Mouse (Mus musculus) liver, embryonic 14.5 days (tissue): ENCODE data around the gene Olfr718-ps1. TPM values are rescaled to one million over a fixed set of nuclear protein-coding genes. Genes with fewer than 3 reads are reported as not detected.

Experiments
- ATAC-seq: fragments of 200-750 bp; cut with Nextera tagmentation; 2 replicates; pipeline ENCODE4 v1.8.0; 2017; ENCODE audit warnings: moderate number of reproducible peaks, mild to moderate bottlenecking, moderate library complexity; ENCODE audit not compliant: insufficient read depth
- DNase-seq, 3 experiments: peaks; one replicate each; pipeline ENCODE4 v3.0.0-alpha.2; 2012 to 2013; ENCODE audit warnings: low read depth in 3 of 3, low spot score in 3 of 3
- H3K27ac ChIP-seq: fragments of 300-500 bp; sonication (generic); 2 replicates; pipeline ENCODE4 v1.5.1; 2014; ENCODE audit warnings: moderate library complexity, mild to moderate bottlenecking, control low read depth, inconsistent platforms
- H3K27me3 ChIP-seq: fragments of 300-500 bp; sonication (generic); 2 replicates; pipeline ENCODE4 v1.6.1; 2014; ENCODE audit warnings: mild to moderate bottlenecking, low read length, moderate library complexity; ENCODE audit not compliant: control insufficient read depth, insufficient read depth
- H3K36me3 ChIP-seq: fragments of 300-500 bp; sonication (generic); replicated peaks from 2 replicates; pipeline ENCODE4 v1.6.1; 2014; ENCODE audit warnings: low read depth; ENCODE audit not compliant: control insufficient read depth, insufficient read depth
- H3K4me1 ChIP-seq, 2 experiments: fragments of 200-500 bp in 1 of 2; fragments of 300-500 bp in 1 of 2; sonication (generic) in 1 of 2; replicated peaks; 2 replicates each; pipeline ENCODE4 v1.6.1; 2012 to 2014; ENCODE audit warnings: antibody characterized with exemption in 1 of 2, inconsistent platforms in 1 of 2, low read length in 1 of 2; ENCODE audit not compliant: control insufficient read depth in 2 of 2, insufficient read depth in 2 of 2
- H3K4me2 ChIP-seq: fragments of 300-500 bp; sonication (generic); 2 replicates; pipeline ENCODE4 v1.6.1; 2014; ENCODE audit warnings: low read depth, mild to moderate bottlenecking, control low read depth, moderate library complexity
- H3K4me3 ChIP-seq, 2 experiments: fragments of 200-500 bp in 1 of 2; fragments of 300-500 bp in 1 of 2; sonication (generic) in 1 of 2; 2 replicates each; pipeline ENCODE4 v1.5.1; 2012 to 2014; ENCODE audit warnings: low read depth in 2 of 2, low read length in 2 of 2, mild to moderate bottlenecking in 2 of 2, control low read depth in 1 of 2, inconsistent platforms in 1 of 2, moderate library complexity in 1 of 2; ENCODE audit not compliant: insufficient read depth in 1 of 2
- H3K9ac ChIP-seq: fragments of 300-500 bp; sonication (generic); replicated peaks from 2 replicates; pipeline ENCODE4 v1.6.1; 2014; ENCODE audit warnings: mild to moderate bottlenecking, control low read depth, moderate library complexity
- H3K9me3 ChIP-seq: fragments of 300-500 bp; sonication (generic); 2 replicates; pipeline ENCODE4 v1.6.1; 2016; ENCODE audit warnings: low read length, mixed read lengths; ENCODE audit not compliant: control insufficient read depth
- CTCF ChIP-seq: IDR thresholded peaks from 2 replicates; pipeline ENCODE4 v1.5.1; 2016; ENCODE audit warnings: antibody characterized with exemption, low read depth, control low read depth
- EP300 ChIP-seq: IDR thresholded peaks from 2 replicates; pipeline ENCODE4 v1.6.1; 2016; ENCODE audit warnings: antibody characterized with exemption, low read depth
- WGBS: fragments of 180-500 bp; shearing (Covaris S2); extraction: QIAGEN DNeasy Blood & Tissue Kit; methylation state at CpG from one replicate; pipeline ENCODE4 v1.1.7; 2014; ENCODE audit not compliant: insufficient replicate concordance; 5-methylcytosine and 5-hydroxymethylcytosine counted together
- microRNA-seq: library from miRNA; unstranded; fragments of <30 nt; microRNA quantifications from one replicate; pipeline ENCODE4, GENCODE M21; 2016
- polyA plus RNA-seq, 2 experiments: library from polyadenylated mRNA; depleted of rRNA in 1 of 2; stranded (reverse) in 1 of 2; unstranded in 1 of 2; fragments of >200 nt; fragmentation: Nextera tagmentation in 1 of 2; extraction: Ambion mirVana in 1 of 2; gene quantifications; 2 replicates each; pipeline versions ENCODE4 v1.2.1 to v1.2.3; 2012 to 2014

Gene Olfr718-ps1
- polyA plus RNA-seq, 2 experiments, result not detected

DNA sequence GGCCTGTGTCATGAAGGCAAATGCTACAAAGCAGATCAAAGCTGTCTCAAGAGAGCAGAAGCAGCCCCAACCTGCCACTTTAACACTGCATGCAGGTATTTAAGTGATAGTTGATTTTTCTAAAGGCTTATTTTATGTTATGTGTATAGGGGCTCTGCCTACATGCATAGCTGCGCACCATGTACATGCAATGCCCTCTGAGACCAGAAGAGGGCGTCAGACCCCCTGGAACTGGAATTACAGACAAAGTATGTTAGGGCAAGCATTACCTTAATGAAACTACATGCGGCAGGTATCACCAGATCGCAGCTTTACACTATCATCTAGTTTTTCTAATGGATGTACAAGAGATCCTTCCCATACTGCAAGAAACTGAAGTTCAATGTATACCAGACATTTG lies 62.5 kb downstream of the Olfr718-ps1 start:
- Histone ChIP-seq H3K4me1 (no peaks in the 10 kb centered on the region), H3K36me3 (peaks cover 65% of the 10 kb centered on the region), H3K4me2 (no peak overlapping the region), H3K4me3 (no peak overlapping the region), H3K9ac (no peak overlapping the region), H3K9me3 (no peaks in the 10 kb centered on the region), H3K27me3 (no peaks in the 10 kb centered on the region), H3K27ac (no peak overlapping the region)
- WGBS, result 69% methylated on average over 4 of the region's 4 CpGs
- TF ChIP-seq EP300, result no peak
- TF ChIP-seq CTCF, result peak; percentile 79
- DNase-seq, result no peak
- no peak for ATAC-seq

Small RNA genes within 50 kb of the gene (microRNA-seq; reads per million reads assigned to microRNA genes)
- gene Gm44405, result not detected

Other genes with a start within 250 kb of the Olfr718-ps1 start
- gene Actb, start 240.8 kb downstream of the Olfr718-ps1 start, polyA plus RNA-seq (2012; rRNA removed), result 776 and 920 TPM in 2 replicates
- gene Actb, start 240.8 kb downstream of the Olfr718-ps1 start, polyA plus RNA-seq (2014; fragmentation: Nextera tagmentation; extraction: Ambion mirVana), result 7,259 and 7,802 TPM in 2 replicates
- 21.1 and 25.3 TPM in 2 replicates for gene Fscn1, start 187.2 kb downstream of the Olfr718-ps1 start, polyA plus RNA-seq (2012; rRNA removed)
- 19.3 and 21.4 TPM in 2 replicates for gene Fscn1, start 187.2 kb downstream of the Olfr718-ps1 start, polyA plus RNA-seq (2014; fragmentation: Nextera tagmentation; extraction: Ambion mirVana)
- gene Rnf216, start 34.6 kb downstream of the Olfr718-ps1 start, polyA plus RNA-seq (2012; rRNA removed), result 8.7 and 9.7 TPM in 2 replicates
- gene Rnf216, start 34.6 kb downstream of the Olfr718-ps1 start, polyA plus RNA-seq (2014; fragmentation: Nextera tagmentation; extraction: Ambion mirVana), result 10.8 and 12.3 TPM in 2 replicates
- gene Rbak, start 33.2 kb upstream of the Olfr718-ps1 start, polyA plus RNA-seq (2012; rRNA removed), result 0.97 and 1.8 TPM in 2 replicates
- gene Rbak, start 33.2 kb upstream of the Olfr718-ps1 start, polyA plus RNA-seq (2014; fragmentation: Nextera tagmentation; extraction: Ambion mirVana), result 0.62 and 1.1 TPM in 2 replicates
- not detected in 2 replicates for gene Spdye4b, start 33.4 kb upstream of the Olfr718-ps1 start, polyA plus RNA-seq (2012; rRNA removed)
- gene Spdye4b, start 33.4 kb upstream of the Olfr718-ps1 start, polyA plus RNA-seq (2014; fragmentation: Nextera tagmentation; extraction: Ambion mirVana), result not detected in 2 replicates
- not detected in 2 replicates for gene Spdye4a, start 79.3 kb upstream of the Olfr718-ps1 start, polyA plus RNA-seq (2012; rRNA removed)
- gene Spdye4a, start 79.3 kb upstream of the Olfr718-ps1 start, polyA plus RNA-seq (2014; fragmentation: Nextera tagmentation; extraction: Ambion mirVana), result not detected in 2 replicates
- 2.3 and 2.6 TPM in 2 replicates for gene Zfp12, start 87.6 kb upstream of the Olfr718-ps1 start, polyA plus RNA-seq (2012; rRNA removed)
- gene Zfp12, start 87.6 kb upstream of the Olfr718-ps1 start, polyA plus RNA-seq (2014; fragmentation: Nextera tagmentation; extraction: Ambion mirVana), result 1.8 and 2.3 TPM in 2 replicates
- gene Zfp316, start 122.4 kb upstream of the Olfr718-ps1 start, polyA plus RNA-seq (2012; rRNA removed), result 0.28 and 0.33 TPM in 2 replicates
- 0.05 and 0.10 TPM in 2 replicates for gene Zfp316, start 122.4 kb upstream of the Olfr718-ps1 start, polyA plus RNA-seq (2014; fragmentation: Nextera tagmentation; extraction: Ambion mirVana)
- 0.10 and 0.11 TPM in 2 replicates for gene Zfp853, start 146.0 kb upstream of the Olfr718-ps1 start, polyA plus RNA-seq (2012; rRNA removed)
- not detected in 2 replicates for gene Zfp853, start 146.0 kb upstream of the Olfr718-ps1 start, polyA plus RNA-seq (2014; fragmentation: Nextera tagmentation; extraction: Ambion mirVana)
- gene E130309D02Rik, start 167.8 kb upstream of the Olfr718-ps1 start, polyA plus RNA-seq (2012; rRNA removed), result 12.7 and 14.1 TPM in 2 replicates
- gene E130309D02Rik, start 167.8 kb upstream of the Olfr718-ps1 start, polyA plus RNA-seq (2014; fragmentation: Nextera tagmentation; extraction: Ambion mirVana), result 13.7 and 17.2 TPM in 2 replicates
- gene Zdhhc4, start 181.7 kb upstream of the Olfr718-ps1 start, polyA plus RNA-seq (2012; rRNA removed), result 16.4 and 19.3 TPM in 2 replicates
- gene Zdhhc4, start 181.7 kb upstream of the Olfr718-ps1 start, polyA plus RNA-seq (2014; fragmentation: Nextera tagmentation; extraction: Ambion mirVana), result 24.5 and 25.9 TPM in 2 replicates
- 0.01 and 0.05 TPM in 2 replicates for gene Grid2ip, start 209.8 kb upstream of the Olfr718-ps1 start, polyA plus RNA-seq (2012; rRNA removed)
- gene Grid2ip, start 209.8 kb upstream of the Olfr718-ps1 start, polyA plus RNA-seq (2014; fragmentation: Nextera tagmentation; extraction: Ambion mirVana), result not detected in 2 replicates